Mouse (Mus musculus): ENCODE results near the gene Mcrip2.
A peak's percentile ranks its signal among the peaks of the same experiment; 100 is the strongest.

The Mcrip2 gene

GRCm38 (mm10) chr17:25866172-25866571, 2.4 kb downstream of the Mcrip2 start:
- DNase-seq (ENCODE audit: low read depth, low spot score) = no peak

- DNase-seq (ENCODE audit: low read depth, low spot score) = no peak
These were observed 3.3 kb downstream of the Mcrip2 start for GRCm38 (mm10) chr17:25865288-25865687.

GRCm38 (mm10) chr17:25864311-25864710, 4.3 kb downstream of the Mcrip2 start:
- DNase-seq (ENCODE audit: low read depth, low spot score) = no peak

GRCm38 (mm10) chr17:25863681-25864080, 4.9 kb downstream of the Mcrip2 start:
- no peak for DNase-seq (ENCODE audit: low read depth, low spot score)

GRCm38 (mm10) chr17:25861704-25862612, 6.6 kb downstream of the Mcrip2 start:
- DNase-seq (ENCODE audit: low read depth, low spot score) = no peak

- peak; percentile 90 for DNase-seq (ENCODE audit: low read depth, low spot score)
These were observed 7.5 kb downstream of the Mcrip2 start, which contains the start of gene Wdr90 for GRCm38 (mm10) chr17:25860832-25861703. TSS of gene Wdr90 (minus strand) at chr17:25861501.

- no peak for DNase-seq (ENCODE audit: low read depth, low spot score)
These were observed 8.3 kb downstream of the Mcrip2 start for GRCm38 (mm10) chr17:25860229-25860628.

- peak; percentile 96 for DNase-seq (ENCODE audit: low read depth, low spot score)
These were observed 24.1 kb downstream of the Mcrip2 start, which contains the start of gene Rhot2 for GRCm38 (mm10) chr17:25844396-25844901. TSS of gene Rhot2 (minus strand) at chr17:25844851.

GRCm38 (mm10) chr17:25843636-25844395, 24.7 kb downstream of the Mcrip2 start:
- DNase-seq (ENCODE audit: low read depth, low spot score) = no peak

GRCm38 (mm10) chr17:25843122-25843521, 25.4 kb downstream of the Mcrip2 start:
- no peak for DNase-seq (ENCODE audit: low read depth, low spot score)

- DNase-seq (ENCODE audit: low read depth, low spot score) = no peak
These were observed 26.1 kb downstream of the Mcrip2 start for GRCm38 (mm10) chr17:25842509-25842908.

- DNase-seq (ENCODE audit: low read depth, low spot score) = no peak
These were observed 27.3 kb downstream of the Mcrip2 start, which contains the start of gene Gm20683 for GRCm38 (mm10) chr17:25841117-25841880. TSS of gene Gm20683 (minus strand) at chr17:25841763.

- DNase-seq (ENCODE audit: low read depth, low spot score) = no peak
These were observed 28.0 kb downstream of the Mcrip2 start for GRCm38 (mm10) chr17:25840519-25840918.

- DNase-seq (ENCODE audit: low read depth, low spot score) = no peak
These were observed 28.9 kb downstream of the Mcrip2 start for GRCm38 (mm10) chr17:25839455-25840235.

GRCm38 (mm10) chr17:25838904-25839303, 29.7 kb downstream of the Mcrip2 start:
- no peak for DNase-seq (ENCODE audit: low read depth, low spot score)

- DNase-seq (ENCODE audit: low read depth, low spot score) = no peak
These were observed 31.0 kb downstream of the Mcrip2 start for GRCm38 (mm10) chr17:25837533-25837932.

GRCm38 (mm10) chr17:25837076-25837410, 31.5 kb downstream of the Mcrip2 start, which contains the start of gene Rhbdl1:
TSS of gene Rhbdl1 (minus strand) at chr17:25837295.
- peak; percentile 76 for DNase-seq (ENCODE audit: low read depth, low spot score)

- no peak for DNase-seq (ENCODE audit: low read depth, low spot score)
These were observed 32.0 kb downstream of the Mcrip2 start for GRCm38 (mm10) chr17:25836397-25837075.

GRCm38 (mm10) chr17:25835816-25836215, 32.7 kb downstream of the Mcrip2 start:
- no peak for DNase-seq (ENCODE audit: low read depth, low spot score)
